28 mouse cellular contexts compared by ENCODE assay signal in genomic region chr13:89970940-89971339, GRCm38 (mm10).
"Had no signal": no experiment of that assay in that cellular context is flagged by ENCODE, and none has a peak within 500 bp of the region (broad histone marks: within the 10 kb centered on the region; RNA-seq: fewer than 3 reads in every experiment).

No protein-coding gene starts in this region.

- DNase-seq: left cerebral cortex, postnatal 4 days; lung, adult 18-20 months; lung, adult 2 months; lung, embryonic 14.5 days; lung, postnatal 10 days; lung, postnatal 14 days; lung, postnatal 36 days; lung, postnatal 4 days; midbrain, embryonic 14.5 days had no signal

- H3K9me3 ChIP-seq: limb, embryonic 10.5 days; limb, embryonic 12.5 days; limb, embryonic 13.5 days; limb, embryonic 15.5 days; liver, embryonic 15.5 days; lung, embryonic 15.5 days; megakaryocyte, embryonic 14.5 days; midbrain, embryonic 10.5 days; midbrain, embryonic 12.5 days; midbrain, embryonic 13.5 days; midbrain, embryonic 15.5 days; neural tube, embryonic 12.5 days had no signal

- H3K36me3 ChIP-seq: limb, embryonic 10.5 days; limb, embryonic 12.5 days; limb, embryonic 13.5 days; limb, embryonic 15.5 days; liver, embryonic 15.5 days; lung, embryonic 15.5 days; midbrain, embryonic 10.5 days; midbrain, embryonic 12.5 days; midbrain, embryonic 13.5 days; midbrain, embryonic 15.5 days; neural tube, embryonic 12.5 days had no signal

- ATAC-seq: lung, postnatal 0 days; midbrain, embryonic 13.5 days; midbrain, embryonic 15.5 days; midbrain, embryonic 16.5 days had no signal

- H3K27ac ChIP-seq: left cerebral cortex, adult 2 months; limb, embryonic 10.5 days; limb, embryonic 12.5 days; limb, embryonic 13.5 days; limb, embryonic 15.5 days; liver, embryonic 14.5 days; liver, embryonic 15.5 days; lung, embryonic 15.5 days; macrophage; midbrain, embryonic 10.5 days; midbrain, embryonic 12.5 days; midbrain, embryonic 13.5 days; midbrain, embryonic 15.5 days; neural tube, embryonic 12.5 days had no signal

- H3K4me2 ChIP-seq: limb, embryonic 12.5 days; limb, embryonic 13.5 days; limb, embryonic 15.5 days; liver, embryonic 15.5 days; lung, embryonic 14.5 days; lung, embryonic 15.5 days; midbrain, embryonic 11.5 days; midbrain, embryonic 12.5 days; midbrain, embryonic 13.5 days; midbrain, embryonic 15.5 days; neural tube, embryonic 12.5 days had no signal

- H3K4me3 ChIP-seq: left cerebral cortex, adult 2 months; limb, embryonic 10.5 days; limb, embryonic 12.5 days; limb, embryonic 13.5 days; limb, embryonic 15.5 days; liver, embryonic 15.5 days; lung, embryonic 15.5 days; megakaryocyte, embryonic 14.5 days; midbrain, embryonic 10.5 days; midbrain, embryonic 12.5 days; midbrain, embryonic 13.5 days; midbrain, embryonic 15.5 days; myocyte; neural tube, embryonic 12.5 days had no signal

- H3K27me3 ChIP-seq: limb, embryonic 12.5 days; limb, embryonic 13.5 days; limb, embryonic 15.5 days; liver, embryonic 15.5 days; lung, embryonic 15.5 days; megakaryocyte, embryonic 14.5 days; midbrain, embryonic 12.5 days; midbrain, embryonic 13.5 days; midbrain, embryonic 15.5 days; neural tube, embryonic 12.5 days had no signal

- H3K9ac ChIP-seq: limb, embryonic 12.5 days; limb, embryonic 13.5 days; limb, embryonic 15.5 days; liver, embryonic 14.5 days; liver, embryonic 15.5 days; lung, embryonic 14.5 days; lung, embryonic 15.5 days; midbrain, embryonic 12.5 days; midbrain, embryonic 13.5 days; midbrain, embryonic 15.5 days; neural tube, embryonic 12.5 days had no signal

- H3K4me1 ChIP-seq: limb, embryonic 12.5 days; limb, embryonic 13.5 days; limb, embryonic 15.5 days; liver, embryonic 15.5 days; lung, embryonic 15.5 days; midbrain, embryonic 12.5 days; midbrain, embryonic 13.5 days; midbrain, embryonic 15.5 days; neural tube, embryonic 12.5 days had no signal
